Mouse (Mus musculus): ENCODE results near the gene Aamdc.

Aamdc gene

GRCm38 (mm10) chr7:97500555-97501209 is 78.6 kb downstream of the Aamdc start:
- DNase-seq: peak; percentile 68
